Mouse (Mus musculus) midbrain, embryonic 12.5 days (tissue): ENCODE measurements around the gene Suox. TPM values are rescaled to one million over a fixed set of nuclear protein-coding genes. Genes with fewer than 3 reads are reported as not detected.
A peak's percentile ranks its signal among the peaks of the same experiment; 100 is the strongest.

Source experiments
- ATAC-seq: fragments of 200-750 bp; cut with Nextera tagmentation; 2 replicates; pipeline ENCODE4 v1.8.0; 2017; ENCODE audit warnings: low read depth, moderate TSS enrichment, moderate library complexity; ENCODE audit not compliant: low FRiP score
- H3K27ac ChIP-seq: fragments of 300-500 bp; sonication (generic); replicated peaks from 2 replicates; pipeline ENCODE4 v1.5.1; 2016; ENCODE audit warnings: mild to moderate bottlenecking
- H3K27me3 ChIP-seq: fragments of 300-500 bp; sonication (generic); 2 replicates; pipeline ENCODE4 v1.6.1; 2016; ENCODE audit warnings: mild to moderate bottlenecking
- H3K36me3 ChIP-seq: fragments of 300-500 bp; sonication (generic); 2 replicates; pipeline ENCODE4 v1.6.1; 2016
- H3K4me1 ChIP-seq: fragments of 300-500 bp; sonication (generic); 2 replicates; pipeline ENCODE4 v1.6.1; 2016
- H3K4me2 ChIP-seq: fragments of 300-500 bp; sonication (generic); replicated peaks from 2 replicates; pipeline ENCODE4 v1.6.1; 2016; ENCODE audit warnings: mild to moderate bottlenecking, moderate library complexity
- H3K4me3 ChIP-seq: fragments of 300-500 bp; sonication (generic); 2 replicates; pipeline ENCODE4 v1.5.1; 2016; ENCODE audit warnings: mild to moderate bottlenecking
- H3K9ac ChIP-seq: fragments of 300-500 bp; sonication (generic); replicated peaks from 2 replicates; pipeline ENCODE4 v1.6.1; 2016; ENCODE audit warnings: mild to moderate bottlenecking, moderate library complexity
- H3K9me3 ChIP-seq: fragments of 300-500 bp; sonication (generic); 2 replicates; pipeline ENCODE4 v1.6.1; 2016; ENCODE audit warnings: mild to moderate bottlenecking
- WGBS: fragments of 180-500 bp; shearing (Covaris S2); methylation state at CpG from one replicate; pipeline ENCODE4 v1.1.7; 2016; 5-methylcytosine and 5-hydroxymethylcytosine counted together
- polyA plus RNA-seq: library from polyadenylated mRNA; unstranded; fragments of >200 nt; fragmentation: Nextera tagmentation; extraction: Ambion mirVana; gene quantifications from 2 replicates; pipeline ENCODE4 v1.2.1, GENCODE M21; 2016

The Suox gene
- polyA plus RNA-seq, 1 experiment from 2014 or later: 13.6 TPM

DNA sequence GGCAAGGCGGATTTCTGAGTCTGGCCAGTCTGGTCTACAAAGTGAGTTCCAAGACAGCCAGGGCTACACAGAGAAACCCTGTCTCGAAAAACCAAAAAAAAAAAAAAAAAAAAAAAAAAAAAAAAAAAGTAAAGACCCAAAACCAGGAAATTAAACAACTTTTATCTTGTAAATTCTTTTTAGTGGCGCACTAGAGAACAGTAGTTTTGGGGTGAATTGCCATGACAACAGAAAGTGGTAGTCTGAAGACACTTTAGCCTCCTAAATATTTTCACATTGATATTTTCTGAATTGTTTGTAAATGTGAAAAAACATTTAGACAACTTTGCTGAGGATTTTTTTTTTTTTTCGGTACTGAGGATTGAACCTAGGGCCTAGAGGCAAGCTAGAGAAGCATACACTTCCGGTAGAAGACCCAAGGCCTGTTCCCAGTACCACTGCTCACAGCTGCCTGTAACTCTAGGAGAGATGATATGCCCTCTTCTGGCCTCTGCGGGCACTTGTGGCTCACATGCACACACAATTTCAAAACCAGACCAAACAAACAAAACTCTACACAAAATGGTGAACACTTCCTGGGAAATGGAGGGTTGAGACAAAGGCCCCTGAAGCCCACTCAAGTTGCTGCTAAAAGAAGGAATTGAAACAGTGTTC, 23.3 kb upstream of the Suox start:
- Histone ChIP-seq H3K27me3 (no peaks in the 10 kb centered on the region), H3K9ac (no peak overlapping the region), H3K4me2 (peak overlapping the region; percentile 57), H3K36me3 (peaks cover 37% of the 10 kb centered on the region), H3K27ac (no peak overlapping the region), H3K4me1 (peaks cover 12% of the 10 kb centered on the region), H3K9me3 (no peaks in the 10 kb centered on the region), H3K4me3 (no peak overlapping the region)
- 89% methylated on average over 6 of the region's 6 CpGs for WGBS
- ATAC-seq: no peak

GRCm38 (mm10) chr10:128695992-128696807, 22.3 kb upstream of the Suox start, which contains the start of gene Rab5b:
Gene Rab5b, minus strand, starts transcription at chr10:128696264.
- H3K9ac ChIP-seq: peak within 1 kb of the TSS; percentile 93
- under 1% methylated on average over 40 of the region's 40 CpGs for WGBS
- peak; percentile 99 for ATAC-seq

GRCm38 (mm10) chr10:128695411-128695991, 21.6 kb upstream of the Suox start:
- ATAC-seq: no peak
- H3K4me3 ChIP-seq: peak overlapping the region; percentile 91
- 1% methylated on average over 22 of the region's 22 CpGs for WGBS

More at GRCm38 (mm10) chr10:128695992-128696807, 22.3 kb upstream of the Suox start, which contains the start of gene Rab5b:
- Histone ChIP-seq H3K27ac (peak within 1 kb of the TSS; percentile 98), H3K4me1 (peaks cover 12% of the 10 kb centered on the region), H3K4me3 (peak within 1 kb of the TSS; percentile 91), H3K4me2 (peak within 1 kb of the TSS; percentile 73), H3K9me3 (no peaks in the 10 kb centered on the region), H3K36me3 (peaks cover 30% of the 10 kb centered on the region), H3K27me3 (no peaks in the 10 kb centered on the region)

GRCm38 (mm10) chr10:128674469-128675008, 666 bp upstream of the Suox start:
- 4% methylated on average over 9 of the region's 9 CpGs for WGBS
- Histone ChIP-seq H3K27ac (peak overlapping the region; percentile 68), H3K4me3 (peak overlapping the region; percentile 76), H3K27me3 (peaks cover 11% of the 10 kb centered on the region), H3K4me1 (peaks cover 13% of the 10 kb centered on the region), H3K36me3 (peaks cover 9% of the 10 kb centered on the region), H3K9me3 (no peaks in the 10 kb centered on the region), H3K4me2 (peak overlapping the region; percentile 95), H3K9ac (peak overlapping the region; percentile 69)
- ATAC-seq: no peak

More at GRCm38 (mm10) chr10:128695411-128695991, 21.6 kb upstream of the Suox start:
- H3K9ac ChIP-seq: peak overlapping the region; percentile 93
- no peaks in the 10 kb centered on the region for H3K9me3 ChIP-seq
- H3K4me1 ChIP-seq: peaks cover 12% of the 10 kb centered on the region
- peak overlapping the region; percentile 73 for H3K4me2 ChIP-seq
- H3K27me3 ChIP-seq: no peaks in the 10 kb centered on the region
- H3K36me3 ChIP-seq: peaks cover 23% of the 10 kb centered on the region
- peak overlapping the region; percentile 98 for H3K27ac ChIP-seq

GRCm38 (mm10) chr10:128671148-128671547, 2.7 kb downstream of the Suox start:
- Histone ChIP-seq H3K27ac (no peak overlapping the region), H3K27me3 (peaks cover 11% of the 10 kb centered on the region), H3K36me3 (0 out of 2 replicates have a peak, but pooled peaks cover 3% of the 10 kb centered on the region), H3K9ac (no peak overlapping the region), H3K4me2 (no peak overlapping the region), H3K9me3 (no peaks in the 10 kb centered on the region), H3K4me3 (no peak overlapping the region), H3K4me1 (peaks cover 21% of the 10 kb centered on the region)
- no peak for ATAC-seq
- WGBS: 94% methylated on average over 9 of the region's 9 CpGs

DNA sequence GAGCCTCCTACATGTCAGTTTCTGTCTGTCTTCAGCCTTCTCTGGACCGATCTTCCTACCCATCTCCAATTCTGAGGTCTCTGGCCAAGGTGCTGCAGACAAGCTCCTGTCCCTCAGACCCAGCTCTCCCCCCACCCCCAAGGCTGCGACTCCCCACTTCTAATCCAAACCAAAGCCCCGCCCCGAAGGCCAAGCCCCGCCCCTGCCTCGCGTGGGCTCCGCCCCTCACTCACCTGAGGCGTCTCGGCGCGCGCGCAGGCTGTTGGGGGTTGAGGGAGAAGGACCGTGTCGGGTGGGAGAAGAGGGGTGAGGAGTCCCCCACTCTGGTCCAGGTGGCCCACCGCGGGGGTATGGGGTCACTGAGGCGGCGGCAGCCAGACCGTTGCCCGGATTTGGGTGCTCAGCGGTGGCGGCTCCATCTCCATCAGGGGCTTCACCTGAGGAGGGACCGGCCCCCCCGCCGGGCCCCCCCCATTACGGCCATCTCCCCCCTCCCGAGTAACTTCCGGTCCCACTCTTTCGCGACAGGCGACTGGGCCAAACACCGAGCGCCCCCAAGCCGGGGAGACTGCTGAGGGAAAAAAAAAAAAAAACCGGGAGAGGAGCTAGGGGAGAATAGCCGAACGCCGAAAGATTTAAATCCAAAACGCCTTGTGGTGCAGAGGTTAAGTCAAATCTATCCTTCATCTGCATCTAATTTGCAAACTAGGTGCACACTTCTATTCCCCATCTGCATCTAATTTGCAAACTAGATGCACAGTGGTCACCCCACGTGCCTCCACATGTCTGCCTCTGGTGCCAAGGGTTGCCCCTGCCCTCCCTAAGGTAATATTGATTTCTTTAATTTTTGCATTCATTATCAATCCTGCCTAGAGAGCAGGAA, 4.8 kb downstream of the Suox start:
- Histone ChIP-seq H3K4me1 (peaks cover 16% of the 10 kb centered on the region), H3K4me2 (peak overlapping the region; percentile 70), H3K9me3 (no peaks in the 10 kb centered on the region), H3K4me3 (peak overlapping the region; percentile 61), H3K27me3 (peaks cover 11% of the 10 kb centered on the region), H3K9ac (peak overlapping the region; percentile 72), H3K27ac (no peak overlapping the region; the same call in 1 of the 2 replicates), H3K36me3 (0 out of 2 replicates have a peak, but pooled peaks cover 3% of the 10 kb centered on the region)
- WGBS: under 1% methylated on average over 41 of the region's 42 CpGs
- ATAC-seq: peak; percentile 48; the same call in 1 of the 2 replicates

- Histone ChIP-seq H3K9me3 (no peaks in the 10 kb centered on the region), H3K4me2 (no peak overlapping the region), H3K27me3 (0 out of 2 replicates have a peak, but pooled peaks cover 3% of the 10 kb centered on the region), H3K9ac (no peak overlapping the region), H3K4me1 (peaks cover 8% of the 10 kb centered on the region), H3K27ac (no peak overlapping the region), H3K36me3 (no peaks in the 10 kb centered on the region), H3K4me3 (no peak overlapping the region)
- ATAC-seq: no peak
- WGBS: 95% methylated on average over 2 of the region's 2 CpGs
Measured at GRCm38 (mm10) chr10:128665806-128666205, 8.1 kb downstream of the Suox start.

DNA sequence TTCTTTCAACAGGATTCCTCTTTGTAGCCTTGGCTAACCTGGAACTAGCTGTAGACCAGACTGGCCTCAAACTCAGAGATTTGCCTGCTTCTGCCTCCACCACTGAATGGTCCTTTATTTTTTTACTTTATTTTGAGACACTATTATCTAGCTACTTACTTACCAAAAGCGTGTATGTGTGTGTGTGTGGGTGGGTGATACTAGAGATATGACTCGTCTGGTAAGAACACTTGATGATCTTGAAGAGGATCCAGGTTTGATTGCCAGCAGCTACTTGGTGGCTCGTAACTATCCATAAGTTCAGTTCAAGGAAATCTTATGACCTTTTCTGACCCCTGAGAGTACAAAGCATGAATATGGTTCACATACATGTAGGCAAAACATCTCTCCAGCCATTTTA, 8.6 kb downstream of the Suox start:
- 87% methylated on average over 3 of the region's 3 CpGs for WGBS
- Histone ChIP-seq H3K36me3 (no peaks in the 10 kb centered on the region), H3K27ac (no peak overlapping the region), H3K27me3 (0 out of 2 replicates have a peak, but pooled peaks cover 3% of the 10 kb centered on the region), H3K9ac (no peak overlapping the region), H3K4me1 (peaks cover 8% of the 10 kb centered on the region), H3K4me2 (no peak overlapping the region), H3K9me3 (no peaks in the 10 kb centered on the region), H3K4me3 (no peak overlapping the region)
- no peak for ATAC-seq

- no peak overlapping the region for H3K27ac ChIP-seq
- no peaks in the 10 kb centered on the region for H3K27me3 ChIP-seq
- no peaks in the 10 kb centered on the region for H3K9me3 ChIP-seq
- ATAC-seq: no peak
- H3K4me3 ChIP-seq: no peak overlapping the region
- 81% methylated on average over 3 of the region's 3 CpGs for WGBS
- H3K36me3 ChIP-seq: no peaks in the 10 kb centered on the region
- no peak overlapping the region for H3K4me2 ChIP-seq
- peaks cover 8% of the 10 kb centered on the region for H3K4me1 ChIP-seq
- no peak overlapping the region for H3K9ac ChIP-seq
Measured at GRCm38 (mm10) chr10:128664808-128665207, 9.1 kb downstream of the Suox start.

DNA sequence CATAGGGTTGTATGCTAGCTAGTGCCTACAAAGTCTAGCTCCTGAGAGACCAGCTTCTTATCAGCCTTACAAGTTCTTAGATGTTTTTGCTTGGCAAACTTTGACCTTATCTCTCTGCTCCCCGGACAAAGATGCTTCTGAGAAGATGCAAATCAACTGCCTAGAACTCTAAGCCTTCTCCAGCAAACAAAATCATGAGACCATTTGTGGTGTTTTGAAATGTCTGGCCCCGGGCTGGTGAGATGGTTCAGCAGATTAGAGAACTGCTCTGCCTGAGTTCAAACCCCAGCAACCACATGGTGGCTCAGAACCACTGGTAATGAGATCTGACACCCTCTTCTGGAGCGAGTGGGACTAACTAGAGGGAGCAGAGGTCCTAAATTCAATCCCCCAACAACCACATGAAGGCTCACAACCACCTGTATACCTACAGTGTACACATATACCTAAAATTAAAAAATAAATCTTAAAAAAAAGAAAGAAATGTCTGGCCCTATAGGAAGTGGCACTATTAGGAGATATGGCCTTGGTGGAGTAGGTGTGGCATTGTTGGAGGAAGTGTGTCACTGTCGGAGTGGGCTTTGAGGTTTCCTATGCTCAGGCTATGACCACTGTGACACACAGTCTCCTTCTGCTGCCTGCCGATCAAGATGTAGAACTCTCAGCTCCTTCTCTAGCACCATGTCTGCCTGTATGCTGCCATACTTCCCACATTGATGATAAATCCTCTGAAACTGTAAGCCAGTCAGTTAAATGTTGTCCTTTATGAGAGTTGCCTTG, 10.2 kb downstream of the Suox start:
- 71% methylated on average over 5 of the region's 5 CpGs for WGBS

More for the DNA sequence above, 10.2 kb downstream of the Suox start:
- Histone ChIP-seq H3K4me3 (no peak overlapping the region), H3K27ac (no peak overlapping the region), H3K9ac (no peak overlapping the region), H3K4me1 (peaks cover 5% of the 10 kb centered on the region), H3K27me3 (no peaks in the 10 kb centered on the region), H3K36me3 (no peaks in the 10 kb centered on the region), H3K4me2 (no peak overlapping the region), H3K9me3 (no peaks in the 10 kb centered on the region)
- no peak for ATAC-seq
